In the genomic region with DNA sequence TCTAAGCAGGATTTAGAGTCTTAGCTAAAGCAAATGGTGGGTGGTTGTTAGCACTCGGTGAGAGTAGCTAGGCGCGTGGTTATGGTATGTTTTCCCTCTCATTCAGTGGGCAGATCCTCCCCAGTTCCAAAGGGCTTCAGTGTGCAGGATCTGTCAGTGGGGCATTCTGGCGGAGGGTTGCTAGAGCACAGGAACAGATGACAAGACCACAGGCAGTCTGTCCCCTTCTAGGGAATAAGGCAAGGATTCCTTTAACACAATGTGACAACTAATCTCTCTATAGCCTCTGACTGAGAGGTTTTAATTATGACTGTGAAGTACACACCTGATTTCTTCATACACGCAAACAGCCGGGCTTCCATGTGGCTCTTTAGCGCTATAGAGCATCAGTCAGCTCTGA, we compare ENCODE assay signal across 18 mouse cellular contexts.
"Had no signal": no experiment of that assay in that cellular context is flagged by ENCODE, and none has a peak within 500 bp of the region (broad histone marks: within the 10 kb centered on the region; RNA-seq: fewer than 3 reads in every experiment).

No protein-coding gene starts in this region.

- H3K9me3 ChIP-seq: lung, embryonic 15.5 days; megakaryocyte, embryonic 14.5 days; stomach, embryonic 15.5 days had no signal

- DNase-seq: liver, postnatal 0 days; lung, adult 2 months; lung, postnatal 14 days; lung, postnatal 36 days; midbrain, embryonic 14.5 days; right cerebral cortex, postnatal 14 days; thymus, adult 2 months; thymus, postnatal 25 days; thymus, postnatal 4 days had no signal

- H3K4me3 ChIP-seq: lung, embryonic 15.5 days; megakaryocyte, embryonic 14.5 days; midbrain, embryonic 12.5 days; neural tube, embryonic 12.5 days; stomach, embryonic 15.5 days had no signal

- ATAC-seq: liver, postnatal 0 days; lung, postnatal 0 days; midbrain, embryonic 16.5 days had no signal

- H3K36me3 ChIP-seq: lung, embryonic 15.5 days; midbrain, embryonic 12.5 days; neural tube, embryonic 12.5 days; stomach, embryonic 15.5 days had no signal

- H3K4me1 ChIP-seq: lung, embryonic 15.5 days; megakaryocyte, embryonic 14.5 days; neural tube, embryonic 12.5 days; stomach, embryonic 15.5 days had no signal

- H3K27ac ChIP-seq: lung, embryonic 15.5 days; macrophage; midbrain, embryonic 12.5 days; neural tube, embryonic 12.5 days; stomach, embryonic 15.5 days; stomach, postnatal 0 days had no signal

- H3K4me2 ChIP-seq: lung, embryonic 15.5 days; midbrain, embryonic 12.5 days; neural tube, embryonic 12.5 days; stomach, embryonic 15.5 days had no signal

- H3K9ac ChIP-seq: liver, postnatal 0 days; lung, embryonic 15.5 days; midbrain, embryonic 12.5 days; neural tube, embryonic 12.5 days; stomach, embryonic 15.5 days had no signal
